ENCODE assay signal across 9 mouse cellular contexts in genomic region chr9:97322846-97323245, GRCm38 (mm10). TPM values are rescaled to one million over a fixed set of nuclear protein-coding genes. Genes with fewer than 3 reads are reported as not detected.
DNase-seq lines count a peak whose midpoint lies in the region; ATAC-seq and TF ChIP-seq lines count a peak whose summit lies in the region.
"Had no signal": no experiment of that assay in that cellular context is flagged by ENCODE, and none has a peak within 500 bp of the region (broad histone marks: within the 10 kb centered on the region; RNA-seq: fewer than 3 reads in every experiment).

No protein-coding gene starts in this region.

- peak; percentile 23 for DNase-seq in CD4-positive, CD25-positive, alpha-beta regulatory T cell, adult 2 months (ENCODE audit: low read depth, low spot score)
- DNase-seq in kidney, postnatal 14 days = peak; percentile 34
- peak; percentile 58 for DNase-seq in forebrain, postnatal 0 days
- DNase-seq in splenic B cell, adult 2 months (ENCODE audit: low read depth, low spot score) = peak; percentile 4
- DNase-seq in right cerebral cortex, postnatal 36 days (ENCODE audit: low spot score in 2 of 2) = no peak

- ATAC-seq in CD4-positive, CD25-positive, alpha-beta regulatory T cell, adult 4 months = no peak
- no peak for ATAC-seq in kidney, embryonic 14.5 days (ENCODE audit: low FRiP score, low TSS enrichment)
- ATAC-seq in forebrain, postnatal 0 days = peak; percentile 29; the same call in 1 of the 2 replicates

- H3K27ac ChIP-seq in kidney, embryonic 14.5 days (ENCODE audit: low read depth, low read length) = no peak overlapping the region
- H3K27ac ChIP-seq in forebrain, postnatal 0 days (ENCODE audit: low read depth, low read length) = no peak overlapping the region
- H3K27ac ChIP-seq: lung, embryonic 15.5 days had no signal

- no peak overlapping the region for H3K4me2 ChIP-seq in kidney, embryonic 14.5 days (replicated peaks; ENCODE audit: low read depth, low read length)
- no peak overlapping the region for H3K4me2 ChIP-seq in forebrain, postnatal 0 days (ENCODE audit: low read depth)
- H3K4me2 ChIP-seq: lung, embryonic 15.5 days had no signal

- no peaks in the 10 kb centered on the region for H3K27me3 ChIP-seq in kidney, embryonic 14.5 days (ENCODE audit: control insufficient read depth, insufficient read depth, low read length)
- H3K27me3 ChIP-seq in E14TG2a.4 (ENCODE audit: insufficient read depth, low read length) = peaks cover 4% of the 10 kb centered on the region
- no peaks in the 10 kb centered on the region for H3K27me3 ChIP-seq in forebrain, postnatal 0 days (ENCODE audit: insufficient read depth, low read length)
- H3K27me3 ChIP-seq in splenic B cell, adult 2 months (ENCODE audit: control insufficient read depth, insufficient read depth, low read length, poor library complexity, severe bottlenecking) = no peaks in the 10 kb centered on the region
- H3K27me3 ChIP-seq: lung, embryonic 15.5 days had no signal

- H3K9ac ChIP-seq in kidney, embryonic 14.5 days (ENCODE audit: low read depth, low read length) = no peak overlapping the region
- no peak overlapping the region for H3K9ac ChIP-seq in forebrain, postnatal 0 days
- H3K9ac ChIP-seq: lung, embryonic 15.5 days had no signal

- WGBS in kidney, embryonic 14.5 days = 66% methylated on average over 3 of the region's 3 CpGs
- WGBS in forebrain, postnatal 0 days = 66% methylated on average over 3 of the region's 3 CpGs

- H3K36me3 ChIP-seq in kidney, embryonic 14.5 days (ENCODE audit: control insufficient read depth, insufficient read depth, low read length) = no peaks in the 10 kb centered on the region
- no peaks in the 10 kb centered on the region for H3K36me3 ChIP-seq in E14TG2a.4 (ENCODE audit: insufficient read depth, low read length)
- H3K36me3 ChIP-seq in forebrain, postnatal 0 days (ENCODE audit: insufficient read depth) = no peaks in the 10 kb centered on the region
- H3K36me3 ChIP-seq in splenic B cell, adult 2 months (ENCODE audit: control insufficient read depth, insufficient read depth, low read length, poor library complexity, severe bottlenecking) = no peaks in the 10 kb centered on the region
- H3K36me3 ChIP-seq: lung, embryonic 15.5 days had no signal

- peak; percentile 86 for TF ChIP-seq CTCF in E14TG2a.4 (conservative IDR thresholded peaks at IDR 0.05; ENCODE audit: low read length)
- peak; percentile 68 for TF ChIP-seq CTCF in forebrain, postnatal 0 days (IDR thresholded peaks at IDR 0.05; ENCODE audit: low read depth)

- no peaks in the 10 kb centered on the region for H3K9me3 ChIP-seq in kidney, embryonic 14.5 days (ENCODE audit: control insufficient read depth, low read length)
- no peaks in the 10 kb centered on the region for H3K9me3 ChIP-seq in E14TG2a.4 (ENCODE audit: low read length)
- H3K9me3 ChIP-seq in forebrain, postnatal 0 days (ENCODE audit: low read length) = no peaks in the 10 kb centered on the region
- H3K9me3 ChIP-seq: lung, embryonic 15.5 days had no signal

- no peak overlapping the region for H3K4me3 ChIP-seq in kidney, embryonic 14.5 days (ENCODE audit: low read length)
- H3K4me3 ChIP-seq in E14TG2a.4 (replicated peaks; ENCODE audit: low read length) = no peak overlapping the region
- H3K4me3 ChIP-seq in forebrain, postnatal 0 days (ENCODE audit: low read depth, low read length) = no peak overlapping the region
- H3K4me3 ChIP-seq: lung, embryonic 15.5 days had no signal

- H3K4me1 ChIP-seq in kidney, embryonic 14.5 days (ENCODE audit: control insufficient read depth, insufficient read depth, low read length) = no peaks in the 10 kb centered on the region
- no peaks in the 10 kb centered on the region for H3K4me1 ChIP-seq in E14TG2a.4 (replicated peaks; ENCODE audit: low read depth, low read length)
- H3K4me1 ChIP-seq in forebrain, postnatal 0 days (ENCODE audit: insufficient read depth) = no peaks in the 10 kb centered on the region
- H3K4me1 ChIP-seq: lung, embryonic 15.5 days had no signal

RNA-seq across cellular contexts. Expression of gene Trim42, which starts 46.9 kb away (rescaled TPM):
- polyA plus RNA-seq in CD4-positive, CD25-positive, alpha-beta regulatory T cell, adult 4 months (2017; shearing (Covaris generic)) = not detected
- not detected in 2 replicates for polyA plus RNA-seq in kidney, embryonic 14.5 days (2014; fragmentation: Nextera tagmentation; extraction: Ambion mirVana)
- 0.05 TPM in 1 of 2 replicates, not detected in the other for total RNA-seq in forebrain, postnatal 0 days (2014; rRNA removed)
- not detected in 2 replicates for polyA plus RNA-seq in forebrain, postnatal 0 days (2015; fragmentation: Nextera tagmentation; extraction: Ambion mirVana)
- polyA plus RNA-seq: lung, embryonic 15.5 days had no signal

Comparison
In these comparisons a context has a peak if more than half of its experiments do, and no peak if none do; other contexts are left out.
1. DNase-seq: peak in CD4-positive, CD25-positive, alpha-beta regulatory T cell, adult 2 months (single experiment), kidney, postnatal 14 days (single experiment), forebrain, postnatal 0 days (single experiment) and splenic B cell, adult 2 months (single experiment); none in right cerebral cortex, postnatal 36 days (0 of 2).